Mouse (Mus musculus) right cerebral cortex, adult 18-20 months (tissue): ENCODE results near the gene Stard10.

Source experiments
- DNase-seq: peaks from one replicate; pipeline ENCODE4 v3.0.0; 2022; ENCODE audit warnings: mixed read lengths

Gene Stard10

DNA sequence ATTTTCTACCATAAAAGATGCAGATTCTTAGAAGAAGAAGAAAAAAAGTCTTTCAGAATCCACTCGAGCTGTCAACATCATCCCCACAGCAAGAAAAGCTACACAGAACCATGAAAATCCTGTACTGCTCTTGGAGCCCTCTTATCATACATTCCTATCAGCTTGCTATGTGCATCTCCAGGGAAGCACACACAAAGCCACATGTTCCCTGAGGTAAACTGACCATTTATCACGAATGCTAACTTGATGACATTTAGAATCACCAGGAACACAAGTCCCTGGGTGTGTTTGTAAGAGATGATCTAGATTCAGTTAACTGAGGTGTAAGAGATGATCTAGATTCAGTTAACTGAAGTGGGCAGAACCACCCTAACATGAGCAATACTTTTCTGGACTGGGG is 10.0 kb upstream of the Stard10 start:
- no peak for DNase-seq

DNA sequence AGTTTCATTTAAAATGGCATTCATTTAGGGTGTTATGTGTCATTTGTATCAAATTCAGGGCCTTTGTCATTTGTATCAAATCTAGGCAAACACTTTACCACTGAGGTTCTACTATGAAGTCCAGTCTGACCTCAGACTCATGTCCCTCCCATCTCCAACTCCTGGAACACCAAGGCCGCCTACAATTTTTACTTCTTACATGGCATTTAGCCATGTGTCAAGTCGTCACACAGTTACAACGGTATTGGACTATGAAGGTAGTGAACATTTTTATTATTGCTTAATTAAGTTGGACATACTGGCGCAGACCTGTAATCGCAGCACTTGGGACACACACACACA is 6.9 kb upstream of the Stard10 start:
- DNase-seq = no peak

DNA sequence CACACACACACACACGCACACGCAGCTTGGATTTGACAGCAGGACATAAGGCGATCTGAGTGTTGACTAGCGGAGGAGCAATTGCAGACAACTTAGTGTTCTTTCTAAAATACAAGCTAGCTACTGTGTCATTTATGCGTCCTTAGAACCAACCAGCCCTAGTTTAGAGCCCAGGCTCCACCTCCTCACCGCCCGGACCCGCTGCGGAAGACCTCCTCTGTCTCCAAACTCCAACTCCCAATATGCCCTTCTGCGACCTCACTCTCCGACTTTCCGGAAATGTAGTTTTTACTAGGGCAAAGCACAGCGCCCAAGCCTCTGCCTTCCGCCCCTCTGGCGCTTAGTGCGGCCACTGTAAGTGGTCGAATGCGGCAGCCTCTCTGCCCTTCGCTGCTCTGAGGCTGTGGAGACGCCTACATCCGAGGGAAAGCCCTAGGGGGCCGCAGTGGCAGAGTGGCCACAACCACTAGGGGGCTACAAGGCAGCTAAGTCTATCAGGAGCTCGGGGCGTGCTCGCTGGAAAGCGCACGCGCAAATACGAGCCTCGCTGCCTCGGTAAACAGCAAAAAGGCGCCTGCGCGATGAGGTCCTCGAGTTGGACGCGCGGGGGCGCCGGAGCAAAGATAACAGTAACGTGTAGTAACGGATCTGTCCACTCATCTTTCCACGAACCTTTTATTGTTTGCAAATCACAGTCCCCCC is 6.4 kb upstream of the Stard10 start:
- DNase-seq = peak; percentile 98

DNA sequence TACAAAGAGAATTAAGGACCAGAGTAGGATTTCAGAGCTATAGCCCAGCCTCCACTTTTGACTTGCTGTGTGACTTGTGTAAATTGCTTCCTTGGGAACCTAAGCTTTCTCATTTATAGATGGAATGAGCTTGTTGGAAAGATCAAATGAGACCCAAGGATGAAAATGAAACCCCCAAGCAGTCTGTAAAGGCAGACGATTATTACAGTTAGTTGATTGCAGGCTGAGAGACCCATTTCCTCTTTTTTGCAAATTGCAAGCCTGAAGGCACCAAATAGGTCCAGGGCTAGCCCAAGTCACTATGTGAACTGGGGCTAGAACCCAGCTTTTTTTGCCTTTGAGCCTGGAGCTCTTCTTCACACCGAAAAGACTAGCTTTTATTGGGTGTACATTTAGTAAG is 5.8 kb upstream of the Stard10 start:
- no peak for DNase-seq

DNA sequence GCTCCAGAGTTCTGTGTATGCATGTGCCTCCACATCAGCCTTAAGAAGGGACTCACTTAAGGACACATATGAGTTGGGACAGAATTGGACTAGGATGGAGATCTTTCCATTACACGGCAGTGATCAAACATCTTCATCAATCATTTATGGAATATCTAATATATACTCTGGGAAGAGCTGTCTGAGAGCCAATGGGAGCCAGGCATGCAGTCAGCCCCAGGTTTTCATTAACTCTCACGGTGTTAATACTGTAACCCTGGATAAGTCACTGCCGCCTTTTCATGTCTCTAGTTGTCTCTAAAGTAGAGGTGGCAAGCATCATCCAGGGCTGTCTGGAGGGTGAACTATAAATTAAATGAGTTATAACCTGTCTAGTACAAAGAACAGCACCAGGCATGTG is 3.9 kb upstream of the Stard10 start:
- no peak for DNase-seq

DNA sequence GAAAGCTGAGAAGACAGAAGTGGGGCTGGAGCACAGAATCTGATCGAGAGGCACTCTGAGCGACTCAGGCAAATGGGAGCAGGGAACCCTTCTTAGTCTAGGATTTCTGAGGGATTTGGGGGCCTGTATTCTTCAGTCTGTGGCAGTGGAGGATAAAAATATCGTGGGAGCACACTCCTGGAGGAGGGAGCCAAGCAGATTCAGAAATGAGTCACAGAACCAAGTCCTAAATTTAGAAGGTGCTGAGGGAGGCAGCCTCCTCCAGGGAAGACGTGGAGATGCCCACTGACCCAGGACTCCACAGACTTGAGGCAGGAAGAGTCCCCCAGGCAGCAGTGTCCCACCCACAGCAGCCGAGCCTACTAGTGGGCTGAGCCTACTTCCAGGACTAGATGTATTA is 2.5 kb upstream of the Stard10 start:
- peak; percentile 86 for DNase-seq

DNA sequence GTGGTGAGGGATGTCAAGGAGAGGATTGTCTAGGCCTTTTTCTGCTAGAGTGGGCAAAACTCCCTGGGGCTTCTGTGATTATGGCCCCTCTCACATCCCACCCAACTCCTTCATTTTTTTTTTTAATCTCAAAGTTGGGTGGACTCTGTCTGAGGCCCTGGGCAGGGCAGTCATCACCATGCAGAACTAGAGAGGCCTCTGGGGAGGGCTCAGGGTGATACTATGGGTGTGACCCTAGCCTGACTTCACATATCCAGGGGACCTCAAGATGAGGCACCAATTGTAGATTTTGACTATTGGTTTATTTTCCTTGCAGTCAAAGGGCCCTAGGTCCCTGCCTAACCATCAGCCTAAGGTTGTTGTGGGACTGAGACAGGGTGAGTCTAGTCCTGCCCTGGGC is 1.2 kb upstream of the Stard10 start:
- DNase-seq = no peak

DNA sequence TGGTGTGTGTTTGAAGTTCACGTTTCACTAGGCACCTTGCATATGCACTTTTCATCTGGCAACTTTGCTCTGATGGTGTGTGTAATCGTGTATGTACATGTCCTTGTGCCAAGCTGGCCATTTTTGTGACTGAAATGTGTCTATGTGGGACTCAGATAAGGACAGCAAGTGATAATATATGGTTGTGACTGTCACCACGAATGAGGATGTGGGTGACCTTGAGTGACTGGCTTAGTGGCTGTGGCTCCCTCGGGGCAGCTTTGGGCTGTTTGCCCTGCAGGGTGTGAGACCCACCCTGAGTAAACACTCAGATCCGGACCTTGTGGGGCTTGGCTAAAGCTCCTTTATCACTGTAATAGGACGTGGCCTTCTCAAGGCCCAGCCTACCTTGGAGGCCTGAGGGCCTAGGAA is 290 bp upstream of the Stard10 start:
- no peak for DNase-seq

DNA sequence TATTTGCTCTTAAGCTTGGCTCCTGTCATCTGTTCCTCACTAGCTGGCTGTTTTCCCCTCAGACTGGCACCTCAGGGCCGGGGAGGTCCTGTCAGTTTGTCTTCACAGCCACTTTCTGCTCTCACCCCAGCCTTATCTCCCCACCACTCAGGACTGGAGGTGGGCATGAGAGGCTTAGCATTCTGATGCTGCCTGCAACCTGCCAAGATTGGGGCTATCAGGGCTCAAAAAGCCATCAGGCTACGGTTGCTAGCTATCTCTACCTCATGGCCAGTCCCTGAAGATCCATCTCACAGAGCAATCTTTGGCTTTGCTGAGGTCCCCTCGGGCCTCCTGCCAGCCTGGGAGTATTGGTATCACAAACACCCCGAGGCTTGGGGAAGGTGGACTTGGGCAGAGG is 2.0 kb downstream of the Stard10 start:
- DNase-seq = no peak

DNA sequence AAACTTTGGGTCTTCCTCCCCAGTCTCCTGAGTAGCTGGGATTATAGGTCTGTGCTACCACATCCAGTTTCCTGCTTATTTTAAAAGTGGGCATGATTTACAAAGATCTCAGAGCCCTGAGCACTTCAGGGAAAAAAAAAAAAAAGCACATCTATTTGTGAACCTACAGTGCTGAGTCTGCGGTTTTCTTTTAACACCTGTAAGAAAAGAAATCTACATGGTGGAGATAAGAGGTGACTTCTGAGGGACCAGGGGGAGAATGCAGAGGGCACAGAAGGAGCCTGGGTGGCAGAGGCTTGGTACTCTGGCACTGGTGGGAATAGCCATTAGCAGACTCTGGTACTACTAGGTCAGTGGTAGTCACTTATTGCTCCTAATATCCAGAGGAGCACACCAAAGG is 2.9 kb downstream of the Stard10 start:
- DNase-seq = no peak

DNA sequence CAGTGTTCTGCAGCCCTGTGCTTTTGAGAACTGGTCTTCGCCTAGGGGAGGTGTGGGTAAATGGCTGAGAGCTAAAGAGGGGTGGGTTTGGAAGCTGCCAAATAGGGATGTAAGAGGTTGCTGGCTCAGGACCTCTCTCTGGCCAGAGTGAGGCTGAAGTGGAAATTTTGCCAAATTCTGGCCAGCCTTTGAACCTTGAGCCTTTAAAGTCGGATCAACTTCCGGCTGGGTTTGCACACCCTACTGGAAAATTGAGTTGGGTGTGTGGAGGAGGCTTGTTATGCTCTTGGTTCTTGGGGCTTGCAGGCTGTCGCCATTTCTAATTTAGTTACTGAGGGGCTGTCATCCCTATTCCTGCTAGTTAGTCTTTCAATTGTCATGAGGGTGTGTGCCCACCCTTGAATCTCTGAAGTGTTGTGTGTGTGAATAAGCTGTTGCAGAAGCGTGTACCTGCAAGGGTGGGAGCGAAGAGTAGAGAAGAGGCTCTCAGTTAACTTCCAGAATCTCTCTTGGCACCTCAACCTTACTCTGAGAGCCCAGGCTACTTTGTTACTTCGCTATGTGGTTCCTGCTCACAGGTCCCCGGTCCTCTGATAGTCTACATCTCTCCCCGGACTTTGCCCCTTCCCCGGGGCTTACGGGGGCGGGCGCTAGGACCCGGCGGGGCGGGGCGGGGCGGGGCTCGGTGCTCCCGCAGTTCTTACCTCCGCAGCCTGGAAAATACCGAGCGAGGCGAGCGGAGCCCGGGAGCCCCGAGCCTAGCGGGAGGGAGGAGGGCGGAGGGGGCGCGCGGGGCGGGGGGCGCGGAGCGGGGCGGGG is 3.7 kb downstream of the Stard10 start:
- peak; percentile 49 for DNase-seq

DNA sequence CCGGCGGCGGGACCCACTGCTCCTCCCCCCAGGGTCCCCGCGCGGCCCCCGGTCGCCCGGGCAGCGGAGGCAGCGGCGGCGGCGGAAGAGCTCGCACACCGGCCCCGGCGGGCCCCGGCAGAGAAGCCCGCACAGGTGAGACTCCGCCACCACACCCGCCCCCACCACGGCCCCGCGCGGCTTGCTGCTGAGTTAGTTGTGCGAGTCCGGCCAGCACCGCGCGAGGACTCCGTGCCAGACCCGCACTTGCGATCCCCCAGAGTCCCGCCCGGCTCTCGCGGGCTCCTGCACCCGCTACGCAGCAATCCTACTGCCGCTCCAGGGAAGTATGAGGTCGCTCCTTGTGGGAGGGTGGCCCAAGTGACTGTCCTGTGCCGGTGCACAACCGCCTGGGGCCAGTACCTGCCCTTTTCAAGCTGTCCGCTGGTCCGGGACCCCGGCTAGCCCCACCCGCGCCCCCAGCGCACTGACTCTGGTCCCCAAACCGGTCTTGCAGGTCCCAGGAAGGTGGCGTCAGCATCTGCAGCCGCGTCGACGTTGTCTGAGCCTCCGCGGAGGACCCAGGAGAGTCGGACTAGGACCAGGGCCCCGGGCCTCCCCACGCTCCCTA is 4.4 kb downstream of the Stard10 start:
- peak; percentile 39 for DNase-seq

DNA sequence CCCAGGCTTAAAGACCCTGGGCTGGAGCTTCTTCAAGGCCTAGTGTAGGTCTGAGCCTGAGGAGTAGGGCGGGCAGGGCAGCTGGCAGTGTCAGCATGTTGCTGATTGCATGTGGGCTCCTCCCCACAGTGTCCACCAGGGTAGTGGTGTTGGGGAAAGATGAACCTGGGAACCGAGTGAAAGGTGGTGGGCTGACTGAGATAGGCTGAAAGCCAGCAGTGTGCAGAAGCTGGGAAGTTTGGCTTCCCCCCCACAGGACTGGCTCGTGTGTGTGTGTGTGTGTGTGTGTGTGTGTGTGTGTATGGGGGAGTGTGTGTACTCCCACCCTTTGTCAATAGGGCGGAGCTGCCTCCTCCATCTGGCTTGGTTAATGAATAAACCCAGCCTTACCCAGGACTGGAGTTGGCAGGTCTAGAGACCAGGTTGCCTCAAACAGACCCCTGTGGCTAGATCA is 6.3 kb downstream of the Stard10 start:
- DNase-seq = no peak

DNA sequence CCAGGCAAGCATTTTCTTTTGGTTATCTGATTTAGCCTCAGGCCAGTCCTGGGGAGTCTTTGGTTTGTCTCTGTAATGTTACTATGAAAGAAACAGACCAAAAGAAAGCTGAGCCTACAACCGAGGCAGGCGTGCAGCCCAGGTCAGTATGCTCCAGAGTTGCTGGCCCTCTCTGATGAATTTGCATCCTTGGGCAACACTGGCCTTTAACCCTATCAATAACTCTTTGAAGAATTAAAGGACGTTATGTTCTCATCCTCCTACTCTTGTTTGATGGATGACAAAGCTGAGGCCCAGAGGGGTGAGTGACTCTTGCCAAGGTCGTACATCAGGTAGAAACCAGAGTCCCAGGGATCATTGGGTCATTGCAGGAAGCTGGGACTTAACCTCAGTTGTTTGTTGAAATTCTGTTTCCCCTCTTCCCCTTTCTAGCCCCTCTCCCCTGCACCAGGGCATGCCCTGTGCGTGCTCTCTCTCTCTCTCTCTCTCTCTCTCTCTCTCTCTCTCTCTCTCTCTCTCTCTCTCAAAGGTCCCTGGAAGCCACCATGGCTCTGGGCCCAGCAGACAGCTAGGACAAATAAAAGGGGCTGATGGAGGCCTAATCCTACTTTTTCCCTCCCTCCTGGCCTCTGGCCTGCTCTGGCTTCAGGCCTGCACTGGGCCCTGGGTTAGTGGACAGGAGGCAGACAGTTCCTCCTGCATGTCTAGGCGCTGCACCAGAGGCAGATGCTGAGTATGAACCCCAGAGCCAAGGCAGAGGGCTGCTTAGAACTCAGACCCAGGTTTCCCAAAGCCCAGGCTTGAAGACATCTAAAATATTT is 7.5 kb downstream of the Stard10 start:
- no peak for DNase-seq

DNA sequence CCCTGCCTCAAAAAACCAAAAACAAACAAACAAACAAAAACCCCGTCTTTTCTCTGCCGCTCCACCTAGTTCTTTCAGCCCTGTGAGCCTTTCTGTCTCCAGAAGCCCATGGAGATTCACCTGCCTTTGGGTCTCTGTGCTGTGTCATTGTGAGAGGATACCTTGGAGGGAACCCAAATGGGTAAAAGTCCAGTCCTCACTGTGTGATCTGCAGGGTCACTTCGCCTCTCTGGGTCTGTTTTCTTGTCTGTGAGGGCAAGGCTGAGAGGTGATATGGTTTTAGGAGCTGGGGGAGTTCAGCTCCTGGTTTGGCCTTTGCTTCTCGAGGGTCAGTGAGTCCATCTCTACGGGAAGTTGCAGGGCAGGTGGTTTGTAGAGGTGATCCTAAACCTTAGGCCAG is 9.1 kb downstream of the Stard10 start:
- DNase-seq = no peak

DNA sequence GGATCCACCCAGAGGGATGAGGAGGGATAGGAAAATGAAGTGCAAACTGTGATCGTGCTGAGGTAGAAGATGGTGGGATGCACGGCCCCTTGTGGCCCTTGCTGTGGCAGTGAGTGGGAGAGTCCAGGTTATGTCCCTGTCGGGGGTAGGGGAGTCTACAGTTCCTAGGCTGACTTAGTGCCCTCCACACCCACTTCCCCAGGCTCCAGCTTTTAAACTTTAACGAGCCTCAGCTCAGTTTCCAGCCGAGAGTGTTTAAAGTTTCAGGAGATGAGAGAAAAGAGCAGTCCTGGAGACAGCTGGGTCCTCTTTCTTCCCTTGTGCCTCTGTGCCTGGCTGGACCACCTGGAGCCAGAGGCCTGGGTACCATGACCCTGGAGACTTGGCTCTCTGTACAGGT is 10.4 kb downstream of the Stard10 start:
- no peak for DNase-seq

DNA sequence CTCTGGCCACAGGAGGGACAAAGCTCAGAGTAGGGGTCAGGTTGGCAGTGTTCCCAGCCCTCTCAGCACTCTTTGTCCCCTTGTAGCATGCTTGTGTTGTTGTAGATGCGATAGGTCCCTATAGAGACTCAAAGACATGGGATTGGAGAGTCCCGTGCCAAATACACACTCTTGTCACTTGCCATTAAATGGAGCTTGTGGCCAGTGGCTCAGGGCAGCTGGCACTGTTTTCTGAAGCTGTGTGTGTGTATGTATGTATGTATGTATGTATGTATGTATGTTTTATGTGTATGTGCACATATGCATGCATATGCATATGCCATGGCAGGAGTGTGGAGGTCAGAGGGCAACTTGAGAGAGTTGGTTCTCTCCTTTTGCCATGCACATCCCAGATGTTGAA is 10.9 kb downstream of the Stard10 start:
- no peak for DNase-seq

DNA sequence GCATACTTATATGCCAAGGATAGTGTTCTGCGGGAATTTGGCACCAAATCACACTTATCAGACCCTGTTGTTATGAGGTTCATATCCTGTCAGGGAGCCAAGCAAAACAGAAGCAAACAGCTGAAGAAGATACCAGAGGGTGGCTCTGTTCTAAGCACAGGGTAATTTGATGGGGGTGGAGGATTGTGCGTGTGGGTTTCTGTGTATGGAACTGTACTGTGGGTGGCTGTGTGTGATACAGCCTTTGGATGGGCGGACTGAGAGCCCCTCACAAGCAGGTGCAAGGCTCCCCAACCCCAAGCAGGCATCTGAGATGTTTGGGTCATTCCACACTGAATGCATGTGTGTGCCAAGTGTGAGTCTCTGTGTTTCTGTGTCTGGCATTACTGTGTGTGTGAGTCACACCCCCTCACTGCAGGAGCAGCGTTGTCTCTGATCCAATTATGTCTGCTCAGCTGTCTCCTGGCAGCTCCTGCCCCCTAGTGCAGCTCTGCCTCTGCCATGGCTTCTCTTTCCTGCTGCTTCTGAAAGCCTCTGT is 11.8 kb downstream of the Stard10 start:
- peak; percentile 84 for DNase-seq

DNA sequence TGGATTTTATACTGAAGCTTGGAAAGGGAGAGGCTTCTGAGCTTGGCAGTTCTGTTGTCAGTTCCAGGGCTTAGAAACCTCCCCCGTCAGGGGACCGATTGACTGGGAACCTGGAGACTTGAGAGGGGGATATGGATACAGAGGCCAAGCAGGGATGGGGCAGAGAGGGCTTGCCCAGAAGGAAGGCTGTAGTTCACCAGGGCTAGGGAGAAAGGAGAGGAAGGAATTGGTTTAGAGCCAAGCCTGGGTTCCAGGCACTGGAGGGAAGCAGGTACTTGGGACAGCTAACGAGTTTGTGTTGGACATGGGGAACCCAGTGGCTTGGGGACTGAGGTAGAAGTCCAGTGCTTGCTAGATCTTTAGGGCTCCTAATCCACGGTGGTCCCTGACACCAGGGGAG is 12.7 kb downstream of the Stard10 start:
- DNase-seq = no peak

DNA sequence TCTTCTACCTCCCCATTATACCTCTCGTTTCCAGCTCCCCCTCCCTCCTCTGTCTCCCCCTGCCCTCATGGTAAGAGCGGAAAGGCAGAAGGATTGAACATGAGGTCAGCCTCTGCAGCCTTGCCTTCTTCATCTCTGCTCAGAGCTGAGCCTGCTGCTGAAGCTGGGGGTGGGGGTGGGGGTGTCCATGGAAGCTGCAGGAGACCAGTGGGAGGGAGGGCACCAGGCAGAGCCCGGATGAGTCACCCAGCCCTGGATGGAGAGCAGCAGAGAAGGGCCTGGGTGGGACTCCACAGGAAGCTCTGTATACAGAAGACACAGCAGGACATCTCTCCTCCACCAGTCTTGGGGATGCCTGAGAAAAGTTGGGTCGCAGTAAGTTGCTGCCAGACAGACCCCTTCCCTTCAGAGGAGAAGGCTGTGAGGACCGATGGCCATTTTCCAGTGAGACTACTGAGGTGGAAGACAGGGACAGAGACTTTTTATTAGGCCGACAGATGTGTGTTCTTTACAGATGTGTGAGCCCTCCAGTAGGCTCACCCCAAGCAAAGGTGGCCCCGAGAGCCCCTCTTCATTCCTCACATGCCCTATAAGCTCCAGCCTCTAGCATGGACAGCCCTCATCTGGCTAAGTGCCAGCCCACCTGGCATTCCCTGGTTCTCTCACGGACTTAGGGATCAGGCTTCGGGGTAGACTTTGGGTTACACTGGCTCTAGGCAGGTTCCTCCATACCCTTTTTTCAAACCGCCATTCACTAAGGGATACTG is 13.4 kb downstream of the Stard10 start:
- no peak for DNase-seq

DNA sequence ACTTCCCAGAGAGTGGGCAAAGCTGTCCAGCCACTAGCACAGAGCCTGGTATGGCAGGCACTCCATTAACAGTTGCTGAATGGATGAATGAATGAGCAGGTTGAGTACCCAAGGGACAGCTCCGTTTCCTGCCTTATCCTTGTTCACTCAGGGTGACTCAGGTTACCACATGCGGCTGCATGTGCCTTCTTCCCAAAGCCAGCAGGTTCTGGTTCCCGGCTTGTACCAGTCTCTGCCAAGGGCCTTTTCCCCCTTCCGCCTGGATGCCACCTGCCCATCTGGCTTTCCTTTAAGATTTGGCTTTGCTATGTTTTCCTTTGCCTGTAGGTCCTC is 13.9 kb downstream of the Stard10 start:
- no peak for DNase-seq
